Mouse (Mus musculus) hindbrain, embryonic 11.5 days (tissue): ENCODE data around the gene Gabpb2. TPM values are rescaled to one million over a fixed set of nuclear protein-coding genes. Genes with fewer than 3 reads are reported as not detected.
A peak's percentile ranks its signal among the peaks of the same experiment; 100 is the strongest.
"Not testable (repeated sequence)": the region's sequence is repeated elsewhere in the genome, so short reads cannot be mapped to it uniquely, and the experiment has no call there.

Experiments
- ATAC-seq: fragments of 200-750 bp; cut with Nextera tagmentation; 2 replicates; pipeline ENCODE4 v1.8.0; 2017; ENCODE audit warnings: mild to moderate bottlenecking, moderate TSS enrichment, moderate library complexity; ENCODE audit not compliant: low FRiP score
- DNase-seq: peaks from one replicate; pipeline ENCODE4 v3.0.0-alpha.2; 2015; ENCODE audit warnings: low spot score
- H3K27ac ChIP-seq: fragments of 300-500 bp; sonication (generic); 2 replicates; pipeline ENCODE4 v1.5.1; 2014; ENCODE audit warnings: mild to moderate bottlenecking, low read depth, low read length
- H3K27me3 ChIP-seq: fragments of 300-500 bp; sonication (generic); 2 replicates; pipeline ENCODE4 v1.6.1; 2014; ENCODE audit warnings: mild to moderate bottlenecking, low read length, moderate library complexity, mixed read lengths; ENCODE audit not compliant: control insufficient read depth, insufficient read depth
- H3K36me3 ChIP-seq: fragments of 300-500 bp; sonication (generic); 2 replicates; pipeline ENCODE4 v1.6.1; 2014; ENCODE audit warnings: mild to moderate bottlenecking, low read length, moderate library complexity, mixed read lengths; ENCODE audit not compliant: control insufficient read depth, insufficient read depth
- H3K4me1 ChIP-seq: fragments of 300-500 bp; sonication (generic); replicated peaks from 2 replicates; pipeline ENCODE4 v1.6.1; 2014; ENCODE audit warnings: low read length, mixed read lengths; ENCODE audit not compliant: control insufficient read depth, insufficient read depth
- H3K4me2 ChIP-seq: fragments of 300-500 bp; sonication (generic); replicated peaks from 2 replicates; pipeline ENCODE4 v1.6.1; 2014; ENCODE audit warnings: mild to moderate bottlenecking, low read depth, low read length
- H3K4me3 ChIP-seq: fragments of 300-500 bp; sonication (generic); 2 replicates; pipeline ENCODE4 v1.5.1; 2014; ENCODE audit warnings: low read depth, low read length
- H3K9ac ChIP-seq: fragments of 300-500 bp; sonication (generic); 2 replicates; pipeline ENCODE4 v1.6.1; 2014; ENCODE audit warnings: low read depth, low read length
- H3K9me3 ChIP-seq: fragments of 300-500 bp; sonication (generic); 2 replicates; pipeline ENCODE4 v1.6.1; 2016; ENCODE audit warnings: low read length; ENCODE audit not compliant: control insufficient read depth
- WGBS: fragments of 180-500 bp; shearing (Covaris S2); extraction: QIAGEN DNeasy Blood & Tissue Kit; methylation state at CpG from one replicate; pipeline ENCODE4 v1.1.7; 2014; 5-methylcytosine and 5-hydroxymethylcytosine counted together
- polyA plus RNA-seq: library from polyadenylated mRNA; unstranded; fragments of >200 nt; fragmentation: Nextera tagmentation; extraction: Ambion mirVana; gene quantifications from 2 replicates; pipeline ENCODE4 v1.2.1, GENCODE M21; 2014

Gene Gabpb2
- polyA plus RNA-seq, 1 experiment from 2014 or later = 9.7 TPM

DNA sequence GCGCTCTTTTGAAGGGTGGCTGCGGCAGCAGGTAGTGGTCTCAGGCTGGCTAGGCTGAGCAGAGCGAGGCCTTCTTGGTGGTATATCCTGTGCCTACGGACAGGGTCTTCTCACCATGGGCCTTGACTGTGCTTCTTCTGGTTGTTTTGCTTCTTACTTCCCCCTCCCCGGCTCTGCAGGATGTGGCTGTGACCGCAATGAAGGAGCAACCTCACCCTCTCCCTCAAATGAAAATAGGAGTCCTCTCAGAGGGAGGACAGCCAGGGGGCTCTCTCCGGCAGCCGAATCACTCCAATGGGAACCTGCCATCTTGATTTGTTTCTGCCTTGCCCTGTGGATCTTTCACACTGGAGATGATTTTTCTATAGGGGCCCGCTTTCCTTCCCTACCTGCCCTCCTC lies 76.2 kb downstream of the Gabpb2 start:
- Histone ChIP-seq H3K36me3 (no peaks in the 10 kb centered on the region), H3K4me3 (no peak overlapping the region), H3K9ac (no peak overlapping the region), H3K27ac (no peak overlapping the region), H3K9me3 (no peaks in the 10 kb centered on the region), H3K4me2 (no peak overlapping the region), H3K27me3 (no peaks in the 10 kb centered on the region), H3K4me1 (no peaks in the 10 kb centered on the region)
- DNase-seq = no peak
- 94% methylated on average over 9 of the region's 9 CpGs for WGBS
- ATAC-seq = no peak

DNA sequence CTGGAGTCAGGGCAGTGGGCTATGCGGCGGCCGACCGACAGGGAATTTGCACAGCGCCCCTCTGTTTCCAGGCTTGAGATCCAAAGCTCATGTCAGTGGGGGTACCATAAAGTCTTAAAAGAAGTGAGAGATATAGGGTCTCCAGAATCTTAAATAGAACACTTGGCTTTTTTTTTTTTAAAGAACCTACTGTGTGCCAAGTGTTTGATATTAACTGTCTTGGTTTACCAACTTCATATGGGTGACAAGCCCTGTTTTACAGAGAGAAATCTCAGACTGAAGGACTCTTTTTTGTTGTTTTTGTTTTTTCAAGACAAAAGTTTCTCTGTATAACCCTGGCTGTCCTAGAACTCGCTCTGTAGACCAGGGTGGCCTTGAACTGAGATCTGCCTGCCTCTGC lies 76.9 kb downstream of the Gabpb2 start:
- Histone ChIP-seq H3K9me3 (no peaks in the 10 kb centered on the region), H3K36me3 (no peaks in the 10 kb centered on the region), H3K27me3 (no peaks in the 10 kb centered on the region), H3K9ac (no peak overlapping the region), H3K4me3 (no peak overlapping the region), H3K4me2 (no peak overlapping the region), H3K27ac (no peak overlapping the region), H3K4me1 (no peaks in the 10 kb centered on the region)
- ATAC-seq = no peak
- 95% methylated on average over 6 of the region's 6 CpGs for WGBS
- no peak for DNase-seq

DNA sequence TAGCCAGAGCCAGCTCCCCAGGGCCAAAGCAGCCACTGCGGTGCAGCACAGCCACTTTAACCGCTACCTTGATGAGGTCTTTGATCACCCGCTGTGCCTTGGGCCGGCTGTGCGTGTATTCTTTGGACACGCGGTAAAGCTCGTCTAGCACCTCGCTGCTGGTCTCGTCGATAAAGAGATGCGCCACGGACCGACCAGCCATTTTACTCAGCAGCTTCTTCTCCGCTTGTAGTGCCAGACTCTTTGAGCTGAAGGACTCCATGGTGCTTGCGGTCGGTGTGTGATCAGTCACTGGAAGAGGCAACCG lies 77.5 kb downstream of the Gabpb2 start:
- 57% methylated on average over 18 of the region's 18 CpGs for WGBS
- DNase-seq = no peak

DNA sequence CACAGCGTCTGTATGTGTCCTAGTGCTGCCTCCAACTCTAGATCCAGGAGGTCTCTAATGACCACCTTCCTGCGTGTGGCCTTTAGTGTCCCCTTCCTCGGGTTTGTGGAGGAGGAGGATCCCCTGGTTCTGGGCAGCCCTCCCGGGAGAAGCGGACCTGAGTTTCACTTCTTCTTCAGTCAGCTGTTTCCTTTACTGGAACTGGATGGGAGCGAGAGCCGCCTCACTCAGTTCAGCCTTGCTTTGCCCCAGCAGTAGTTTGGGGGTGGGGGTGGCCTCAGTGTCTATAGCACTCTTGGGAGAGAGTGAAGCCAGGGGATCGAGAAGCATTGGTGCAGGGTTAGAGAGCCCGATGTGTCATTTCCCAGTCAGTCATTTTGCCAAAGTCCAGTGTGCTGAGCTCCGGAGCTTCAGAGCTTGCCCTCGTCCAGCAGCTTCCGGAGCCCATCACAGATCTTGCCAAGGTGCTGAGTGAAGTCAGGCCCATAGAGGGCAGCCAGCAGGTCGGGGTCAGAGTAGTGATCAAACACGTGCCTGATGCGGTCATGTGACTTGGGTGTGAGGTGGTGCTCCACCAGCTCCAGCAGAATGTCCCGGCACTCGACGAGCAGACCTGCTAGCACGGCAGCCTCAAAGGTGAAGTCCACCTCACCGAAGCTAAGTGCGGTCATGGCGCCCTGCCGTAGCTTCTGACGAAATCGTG lies 78.0 kb downstream of the Gabpb2 start:
- 72% methylated on average over 25 of the region's 25 CpGs for WGBS
- Histone ChIP-seq H3K27me3 (no peaks in the 10 kb centered on the region), H3K4me1 (no peaks in the 10 kb centered on the region; the same call in 1 of the 2 replicates), H3K9me3 (no peaks in the 10 kb centered on the region), H3K36me3 (no peaks in the 10 kb centered on the region), H3K27ac (no peak overlapping the region), H3K4me2 (no peak overlapping the region), H3K4me3 (no peak overlapping the region), H3K9ac (no peak overlapping the region)
- ATAC-seq (no peak), DNase-seq (no peak)

More for the DNA sequence above, 77.5 kb downstream of the Gabpb2 start:
- Histone ChIP-seq H3K4me1 (no peaks in the 10 kb centered on the region), H3K36me3 (no peaks in the 10 kb centered on the region), H3K4me2 (no peak overlapping the region), H3K27ac (no peak overlapping the region), H3K9ac (no peak overlapping the region), H3K4me3 (no peak overlapping the region), H3K27me3 (no peaks in the 10 kb centered on the region), H3K9me3 (no peaks in the 10 kb centered on the region)
- ATAC-seq = no peak

DNA sequence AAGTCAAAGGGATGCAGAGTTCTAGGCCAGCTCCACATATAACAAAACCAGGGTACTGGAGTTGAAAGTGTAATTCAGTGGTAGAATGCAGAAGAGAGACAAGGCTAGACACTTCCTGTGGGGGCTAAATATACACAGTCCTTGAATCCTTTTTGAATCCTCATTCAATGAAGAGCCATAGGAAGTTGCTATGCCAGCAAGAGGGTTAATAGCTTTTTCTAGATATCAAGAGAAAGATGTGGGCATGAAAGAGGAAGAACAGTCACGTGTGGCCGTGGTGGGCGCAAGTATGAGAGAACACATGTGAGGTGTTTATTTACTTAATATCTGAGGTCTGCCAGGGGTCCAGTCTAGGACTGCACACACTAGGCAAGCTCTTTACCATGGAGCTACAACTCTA lies 81.4 kb downstream of the Gabpb2 start:
- no peak overlapping the region for H3K4me2 ChIP-seq
- ATAC-seq (no peak), DNase-seq (no peak)
- no peaks in the 10 kb centered on the region for H3K9me3 ChIP-seq
- H3K36me3 ChIP-seq = no peaks in the 10 kb centered on the region
- no peak overlapping the region for H3K4me3 ChIP-seq
- H3K9ac ChIP-seq = no peak overlapping the region
- H3K27me3 ChIP-seq = no peaks in the 10 kb centered on the region
- WGBS = 87% methylated on average over 3 of the region's 3 CpGs
- no peaks in the 10 kb centered on the region; the same call in 1 of the 2 replicates for H3K4me1 ChIP-seq
- H3K27ac ChIP-seq = no peak overlapping the region

DNA sequence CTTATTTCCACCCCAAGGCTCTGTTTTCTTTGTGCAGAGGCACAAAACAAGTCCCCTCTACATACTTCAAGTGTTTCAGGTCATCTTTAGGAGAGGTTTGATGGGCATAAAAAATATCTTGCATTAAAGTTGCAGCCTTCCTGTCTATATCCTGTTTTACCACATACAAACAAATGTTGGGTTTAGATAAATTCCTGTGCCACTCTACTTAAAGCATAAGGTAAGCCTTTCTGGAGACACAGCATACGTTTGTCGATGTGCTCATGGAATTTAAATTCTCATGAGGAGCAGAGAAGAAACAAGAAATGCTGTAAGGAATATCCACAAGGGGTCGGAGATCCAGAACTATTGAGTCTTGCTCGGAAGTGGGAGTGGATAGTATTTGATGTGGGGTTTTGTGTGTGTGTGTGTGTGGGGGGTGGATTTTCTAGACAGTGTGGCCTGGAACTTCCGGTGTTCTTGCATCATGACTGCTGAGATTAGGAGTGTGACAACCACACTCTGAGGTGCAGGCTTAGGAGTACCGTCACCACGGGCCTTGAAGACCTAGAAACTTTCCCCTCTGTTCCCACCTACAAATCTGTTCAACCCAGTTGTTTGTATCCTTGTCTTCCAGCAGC lies 82.2 kb downstream of the Gabpb2 start:
- no peak for DNase-seq

DNA sequence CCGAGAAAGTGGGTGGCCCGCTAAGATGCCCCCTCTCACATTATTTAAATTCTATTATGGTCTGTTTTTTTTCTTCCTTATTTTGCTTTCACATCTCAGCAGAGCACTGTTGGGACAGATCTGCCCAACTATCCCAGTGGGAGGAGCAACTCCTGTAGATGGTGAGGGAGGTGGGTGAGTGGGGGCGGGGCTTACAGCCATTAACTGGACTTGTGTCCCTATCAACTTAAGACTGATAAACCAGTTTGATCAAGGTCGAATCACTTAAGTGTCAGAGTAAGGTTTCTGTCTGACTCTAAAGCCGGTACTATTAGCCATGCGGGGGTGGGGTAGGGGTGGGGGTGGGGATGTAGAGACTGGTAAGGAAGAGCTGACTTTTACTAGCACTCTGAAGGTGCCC lies 82.7 kb downstream of the Gabpb2 start:
- Histone ChIP-seq H3K36me3 (no peaks in the 10 kb centered on the region), H3K9me3 (no peaks in the 10 kb centered on the region), H3K27ac (no peak overlapping the region), H3K4me2 (peak overlapping the region; percentile 44), H3K27me3 (no peaks in the 10 kb centered on the region), H3K4me1 (no peaks in the 10 kb centered on the region; the same call in 1 of the 2 replicates), H3K9ac (0 out of 2 replicates have a peak overlapping the region, but pooled peaks have one; percentile 7), H3K4me3 (peak overlapping the region; percentile 21; the same call in 1 of the 2 replicates)
- WGBS = 34% methylated on average over 6 of the region's 6 CpGs
- DNase-seq (peak; percentile 30), ATAC-seq (no peak)

More for the DNA sequence above, 82.2 kb downstream of the Gabpb2 start:
- H3K9me3 ChIP-seq = no peaks in the 10 kb centered on the region
- no peak overlapping the region for H3K27ac ChIP-seq
- no peak overlapping the region for H3K4me3 ChIP-seq
- H3K4me1 ChIP-seq = no peaks in the 10 kb centered on the region; the same call in 1 of the 2 replicates
- no peak overlapping the region for H3K9ac ChIP-seq
- WGBS = 88% methylated on average over 7 of the region's 7 CpGs
- ATAC-seq = no peak
- H3K36me3 ChIP-seq = no peaks in the 10 kb centered on the region
- peak overlapping the region; percentile 44; the same call in 1 of the 2 replicates for H3K4me2 ChIP-seq
- no peaks in the 10 kb centered on the region for H3K27me3 ChIP-seq

DNA sequence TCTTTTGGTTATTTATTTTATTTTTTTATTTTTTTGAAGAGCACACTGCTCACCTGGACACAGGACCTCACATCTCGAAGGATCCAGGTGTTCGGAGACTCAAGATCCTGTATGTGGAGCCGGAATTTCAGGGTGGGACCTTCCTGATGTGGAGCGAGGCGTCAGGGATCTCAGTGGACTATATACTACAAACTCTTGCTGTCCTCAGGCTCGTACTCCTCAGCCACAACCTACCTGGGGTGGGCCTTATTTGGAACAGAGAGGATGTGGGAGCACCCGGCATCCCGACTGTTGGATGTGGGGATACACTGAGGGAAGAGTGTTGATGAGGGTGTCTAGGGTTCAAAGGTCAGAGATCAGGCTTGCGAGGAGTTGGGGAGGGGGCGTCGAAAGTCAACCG lies 83.6 kb downstream of the Gabpb2 start:
- not testable (repeated sequence) for H3K9ac ChIP-seq, H3K9me3 ChIP-seq, H3K4me1 ChIP-seq, H3K4me2 ChIP-seq, H3K27ac ChIP-seq, H3K27me3 ChIP-seq, H3K36me3 ChIP-seq, DNase-seq
- WGBS = no CpG with 5 or more reads among the region's 12 CpGs
- ATAC-seq = peak; percentile 61
- H3K4me3 ChIP-seq = peak overlapping the region; percentile 62

DNA sequence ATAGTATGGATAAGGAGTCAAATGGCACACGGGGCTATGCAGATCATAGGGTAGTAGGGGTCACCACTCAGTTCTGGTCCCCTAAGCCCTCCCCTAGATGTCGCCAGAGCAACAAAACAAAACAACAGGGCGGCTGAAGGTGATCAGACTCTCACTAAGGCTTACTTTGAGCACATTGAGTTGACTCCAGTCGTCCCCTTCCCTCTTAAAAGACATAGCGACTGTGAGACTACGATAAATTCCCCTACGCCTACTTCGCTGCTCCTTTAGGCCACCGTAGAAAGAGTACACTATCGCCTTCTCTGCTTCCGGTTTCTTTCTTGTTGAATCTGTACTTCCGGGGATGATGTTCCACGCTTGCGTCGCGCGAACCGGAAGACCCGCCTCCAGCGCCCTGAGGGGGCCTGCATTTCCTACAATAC lies 84.0 kb downstream of the Gabpb2 start, which contains the start of the genes Scnm1 and Lysmd1:
Gene Scnm1 (minus strand): TSS at position 332 of the 422 bp plus-strand sequence.
Gene Lysmd1 (plus strand): TSS at position 409 of the 422 bp plus-strand sequence.
- ATAC-seq = peak; percentile 93

More for the DNA sequence above, 84.0 kb downstream of the Gabpb2 start, which contains the start of the genes Scnm1 and Lysmd1:
- H3K9me3 ChIP-seq = no peaks in the 10 kb centered on the region
- H3K9ac ChIP-seq = peak within 1 kb of the TSS; percentile 67
- H3K36me3 ChIP-seq = no peaks in the 10 kb centered on the region
- DNase-seq = peak; percentile 92
- under 1% methylated on average over 20 of the region's 20 CpGs for WGBS
- H3K27ac ChIP-seq = no peak within 1 kb of the TSS; the same call in 1 of the 2 replicates
- H3K27me3 ChIP-seq = no peaks in the 10 kb centered on the region
- peak within 1 kb of the TSS; percentile 74 for H3K4me2 ChIP-seq
- H3K4me1 ChIP-seq = no peaks in the 10 kb centered on the region; the same call in 1 of the 2 replicates
- peak within 1 kb of the TSS; percentile 62 for H3K4me3 ChIP-seq
